Mouse (Mus musculus): ENCODE measurements around the gene Gp2. TPM values are rescaled to one million over a fixed set of nuclear protein-coding genes. Genes with fewer than 3 reads are reported as not detected.

Gene Gp2
- 0.09 and 0.22 TPM in 2 replicates for polyA plus RNA-seq (2015; fragmentation: Nextera tagmentation; extraction: Ambion mirVana)

- Histone ChIP-seq H3K27me3 (ENCODE audit: insufficient read depth, low read length) (no peaks in the 10 kb centered on the region), H3K9ac (replicated peaks; ENCODE audit: low read length) (no peak within 1 kb of the TSS), H3K4me2 (replicated peaks; ENCODE audit: low read depth, low read length) (no peak within 1 kb of the TSS), H3K36me3 (ENCODE audit: insufficient read depth, low read length) (no peaks in the 10 kb centered on the region), H3K9me3 (ENCODE audit: low read length) (no peaks in the 10 kb centered on the region), H3K27ac (ENCODE audit: low read length) (no peak within 1 kb of the TSS), H3K4me3 (ENCODE audit: low read length) (no peak within 1 kb of the TSS), H3K4me1 (ENCODE audit: insufficient read depth, low read length) (no peaks in the 10 kb centered on the region)
- 92% methylated on average over 6 of the region's 6 CpGs for WGBS
- no peak for ATAC-seq (ENCODE audit: low FRiP score, low TSS enrichment)
These were observed at the start of gene Gp2 for GRCm38 (mm10) chr7:119459185-119459584. Gp2 (minus strand) TSS chr7:119459285.

- no peak for ATAC-seq (ENCODE audit: low FRiP score, low TSS enrichment)
- 78% methylated on average over 4 of the region's 4 CpGs for WGBS
- H3K36me3 ChIP-seq (ENCODE audit: insufficient read depth, low read length), result no peaks in the 10 kb centered on the region
- no peaks in the 10 kb centered on the region for H3K4me1 ChIP-seq (ENCODE audit: insufficient read depth, low read length)
- H3K4me3 ChIP-seq (ENCODE audit: low read length), result no peak overlapping the region
- no peaks in the 10 kb centered on the region for H3K27me3 ChIP-seq (ENCODE audit: insufficient read depth, low read length)
- no peak overlapping the region for H3K27ac ChIP-seq (ENCODE audit: low read length)
- no peak overlapping the region for H3K4me2 ChIP-seq (replicated peaks; ENCODE audit: low read depth, low read length)
- H3K9ac ChIP-seq (replicated peaks; ENCODE audit: low read length), result no peak overlapping the region
- H3K9me3 ChIP-seq (ENCODE audit: low read length), result no peaks in the 10 kb centered on the region
These were observed 31.1 kb upstream of the Gp2 start for GRCm38 (mm10) chr7:119490041-119490780.

- WGBS, result 84% methylated on average over 5 of the region's 5 CpGs
These were observed 27.6 kb upstream of the Gp2 start for GRCm38 (mm10) chr7:119486683-119487082.

GRCm38 (mm10) chr7:119484154-119484553 is 25.1 kb upstream of the Gp2 start:
- Histone ChIP-seq H3K4me1 (ENCODE audit: insufficient read depth, low read length) (peaks cover 3% of the 10 kb centered on the region; the same call in 1 of the 2 replicates), H3K36me3 (ENCODE audit: insufficient read depth, low read length) (no peaks in the 10 kb centered on the region), H3K27me3 (ENCODE audit: insufficient read depth, low read length) (no peaks in the 10 kb centered on the region), H3K9ac (replicated peaks; ENCODE audit: low read length) (no peak overlapping the region), H3K27ac (ENCODE audit: low read length) (no peak overlapping the region), H3K9me3 (ENCODE audit: low read length) (no peaks in the 10 kb centered on the region), H3K4me3 (ENCODE audit: low read length) (no peak overlapping the region), H3K4me2 (replicated peaks; ENCODE audit: low read depth, low read length) (no peak overlapping the region)
- WGBS, result 86% methylated on average over 4 of the region's 4 CpGs
- no peak for ATAC-seq (ENCODE audit: low FRiP score, low TSS enrichment)

More at GRCm38 (mm10) chr7:119486683-119487082, 27.6 kb upstream of the Gp2 start:
- ATAC-seq (ENCODE audit: low FRiP score, low TSS enrichment), result no peak
- H3K9ac ChIP-seq (replicated peaks; ENCODE audit: low read length), result no peak overlapping the region
- H3K4me2 ChIP-seq (replicated peaks; ENCODE audit: low read depth, low read length), result no peak overlapping the region
- H3K9me3 ChIP-seq (ENCODE audit: low read length), result no peaks in the 10 kb centered on the region
- H3K36me3 ChIP-seq (ENCODE audit: insufficient read depth, low read length), result no peaks in the 10 kb centered on the region
- H3K4me1 ChIP-seq (ENCODE audit: insufficient read depth, low read length), result no peaks in the 10 kb centered on the region
- no peak overlapping the region for H3K4me3 ChIP-seq (ENCODE audit: low read length)
- no peaks in the 10 kb centered on the region for H3K27me3 ChIP-seq (ENCODE audit: insufficient read depth, low read length)
- H3K27ac ChIP-seq (ENCODE audit: low read length), result no peak overlapping the region

- ATAC-seq (ENCODE audit: low FRiP score, low TSS enrichment), result no peak
- Histone ChIP-seq H3K4me3 (ENCODE audit: low read length) (no peak within 1 kb of the TSS), H3K4me1 (ENCODE audit: insufficient read depth, low read length) (peaks cover 7% of the 10 kb centered on the region; the same call in 1 of the 2 replicates), H3K4me2 (replicated peaks; ENCODE audit: low read depth, low read length) (no peak within 1 kb of the TSS), H3K36me3 (ENCODE audit: insufficient read depth, low read length) (no peaks in the 10 kb centered on the region), H3K27me3 (ENCODE audit: insufficient read depth, low read length) (no peaks in the 10 kb centered on the region), H3K9ac (replicated peaks; ENCODE audit: low read length) (no peak within 1 kb of the TSS), H3K9me3 (ENCODE audit: low read length) (no peaks in the 10 kb centered on the region), H3K27ac (ENCODE audit: low read length) (peak within 1 kb of the TSS; percentile 29; the same call in 1 of the 2 replicates)
These were observed 20.2 kb upstream of the Gp2 start, which contains the start of gene Umod for GRCm38 (mm10) chr7:119479256-119479655. Umod (minus strand) TSS chr7:119479282.

GRCm38 (mm10) chr7:119476500-119477389 is 17.7 kb upstream of the Gp2 start:
- Histone ChIP-seq H3K27me3 (ENCODE audit: insufficient read depth, low read length) (no peaks in the 10 kb centered on the region), H3K27ac (ENCODE audit: low read length) (no peak overlapping the region), H3K4me1 (ENCODE audit: insufficient read depth, low read length) (peaks cover 7% of the 10 kb centered on the region; the same call in 1 of the 2 replicates), H3K4me3 (ENCODE audit: low read length) (no peak overlapping the region), H3K9ac (replicated peaks; ENCODE audit: low read length) (no peak overlapping the region), H3K4me2 (replicated peaks; ENCODE audit: low read depth, low read length) (0 out of 2 replicates have a peak overlapping the region, but pooled peaks have one; percentile 10), H3K9me3 (ENCODE audit: low read length) (no peaks in the 10 kb centered on the region), H3K36me3 (ENCODE audit: insufficient read depth, low read length) (no peaks in the 10 kb centered on the region)
- peak; percentile 95 for ATAC-seq (ENCODE audit: low FRiP score, low TSS enrichment)
- WGBS, result 52% methylated on average over 33 of the region's 33 CpGs

GRCm38 (mm10) chr7:119454192-119454591 is 4.9 kb downstream of the Gp2 start:
- Histone ChIP-seq H3K4me3 (ENCODE audit: low read length) (no peak overlapping the region), H3K4me1 (ENCODE audit: insufficient read depth, low read length) (no peaks in the 10 kb centered on the region), H3K27me3 (ENCODE audit: insufficient read depth, low read length) (no peaks in the 10 kb centered on the region), H3K9me3 (ENCODE audit: low read length) (no peaks in the 10 kb centered on the region), H3K9ac (replicated peaks; ENCODE audit: low read length) (no peak overlapping the region), H3K4me2 (replicated peaks; ENCODE audit: low read depth, low read length) (no peak overlapping the region), H3K27ac (ENCODE audit: low read length) (no peak overlapping the region), H3K36me3 (ENCODE audit: insufficient read depth, low read length) (no peaks in the 10 kb centered on the region)
- WGBS, result 79% methylated on average over 7 of the region's 7 CpGs
- ATAC-seq (ENCODE audit: low FRiP score, low TSS enrichment), result no peak

GRCm38 (mm10) chr7:119443849-119444248 is 15.2 kb downstream of the Gp2 start:
- Histone ChIP-seq H3K4me3 (ENCODE audit: low read length) (no peak overlapping the region), H3K27ac (ENCODE audit: low read length) (no peak overlapping the region), H3K4me1 (ENCODE audit: insufficient read depth, low read length) (no peaks in the 10 kb centered on the region), H3K36me3 (ENCODE audit: insufficient read depth, low read length) (no peaks in the 10 kb centered on the region), H3K27me3 (ENCODE audit: insufficient read depth, low read length) (no peaks in the 10 kb centered on the region), H3K4me2 (replicated peaks; ENCODE audit: low read depth, low read length) (no peak overlapping the region), H3K9ac (replicated peaks; ENCODE audit: low read length) (no peak overlapping the region), H3K9me3 (ENCODE audit: low read length) (no peaks in the 10 kb centered on the region)
- no peak for ATAC-seq (ENCODE audit: low FRiP score, low TSS enrichment)
- 67% methylated on average over 4 of the region's 4 CpGs for WGBS

- no peak overlapping the region for H3K4me2 ChIP-seq (replicated peaks; ENCODE audit: low read depth, low read length)
- no peak overlapping the region for H3K9ac ChIP-seq (replicated peaks; ENCODE audit: low read length)
- H3K36me3 ChIP-seq (ENCODE audit: insufficient read depth, low read length), result no peaks in the 10 kb centered on the region
- ATAC-seq (ENCODE audit: low FRiP score, low TSS enrichment), result no peak
- H3K4me1 ChIP-seq (ENCODE audit: insufficient read depth, low read length), result no peaks in the 10 kb centered on the region
- 75% methylated on average over 1 of the region's 1 CpGs for WGBS
- H3K4me3 ChIP-seq (ENCODE audit: low read length), result no peak overlapping the region
- H3K27ac ChIP-seq (ENCODE audit: low read length), result no peak overlapping the region
- H3K27me3 ChIP-seq (ENCODE audit: insufficient read depth, low read length), result no peaks in the 10 kb centered on the region
- no peaks in the 10 kb centered on the region for H3K9me3 ChIP-seq (ENCODE audit: low read length)
These were observed 17.1 kb downstream of the Gp2 start for GRCm38 (mm10) chr7:119441938-119442337.

All from kidney, embryonic 16.5 days (tissue).